Mouse (Mus musculus) cerebellum, adult 11-12 months (tissue): ENCODE measurements around the gene Boc.
A peak's percentile ranks its signal among the peaks of the same experiment; 100 is the strongest.
"Not testable (repeated sequence)": the region's sequence is repeated elsewhere in the genome, so short reads cannot be mapped to it uniquely, and the experiment has no call there.

Experiments
- DNase-seq: peaks from one replicate; pipeline ENCODE4 v3.0.0; 2022

Gene Boc

DNA sequence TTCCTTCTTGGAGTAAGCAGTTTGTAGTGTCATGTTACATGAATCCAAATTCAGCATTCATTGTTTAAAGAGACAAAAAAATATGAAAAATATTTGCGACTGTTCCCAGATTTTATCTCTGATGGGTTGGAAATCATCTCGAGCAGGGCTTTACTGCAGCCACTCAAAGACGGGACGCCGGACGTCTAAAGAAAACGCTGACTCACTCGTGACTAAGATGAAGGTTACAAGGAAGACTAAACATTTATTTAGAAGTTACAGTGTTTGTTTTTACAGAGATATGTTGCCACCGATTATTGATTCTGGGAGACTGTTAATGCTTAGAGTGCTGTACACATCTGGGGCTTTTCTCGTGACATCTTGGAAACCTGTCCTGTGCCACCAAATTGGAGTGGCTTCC is 73.9 kb downstream of the Boc start:
- DNase-seq: no peak

DNA sequence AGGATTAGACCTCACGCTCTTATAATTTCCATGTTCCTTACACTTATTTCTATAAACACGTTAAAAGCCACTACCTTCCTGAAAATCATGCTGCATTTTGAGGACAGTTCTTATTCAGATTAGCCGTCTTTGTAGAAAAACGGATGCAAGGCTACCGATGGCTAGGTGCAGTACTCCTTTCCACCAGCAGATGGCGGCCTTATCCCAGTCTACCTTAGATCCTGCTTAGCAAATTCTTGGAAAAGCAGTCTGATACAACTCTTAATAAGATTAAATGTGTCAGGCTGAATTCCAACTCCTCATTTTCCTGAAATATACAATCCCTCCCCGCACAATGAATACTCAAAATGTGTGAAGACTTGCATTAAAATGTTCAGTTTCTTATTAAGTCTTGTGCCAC is 74.6 kb downstream of the Boc start:
- peak; percentile 72 for DNase-seq

DNA sequence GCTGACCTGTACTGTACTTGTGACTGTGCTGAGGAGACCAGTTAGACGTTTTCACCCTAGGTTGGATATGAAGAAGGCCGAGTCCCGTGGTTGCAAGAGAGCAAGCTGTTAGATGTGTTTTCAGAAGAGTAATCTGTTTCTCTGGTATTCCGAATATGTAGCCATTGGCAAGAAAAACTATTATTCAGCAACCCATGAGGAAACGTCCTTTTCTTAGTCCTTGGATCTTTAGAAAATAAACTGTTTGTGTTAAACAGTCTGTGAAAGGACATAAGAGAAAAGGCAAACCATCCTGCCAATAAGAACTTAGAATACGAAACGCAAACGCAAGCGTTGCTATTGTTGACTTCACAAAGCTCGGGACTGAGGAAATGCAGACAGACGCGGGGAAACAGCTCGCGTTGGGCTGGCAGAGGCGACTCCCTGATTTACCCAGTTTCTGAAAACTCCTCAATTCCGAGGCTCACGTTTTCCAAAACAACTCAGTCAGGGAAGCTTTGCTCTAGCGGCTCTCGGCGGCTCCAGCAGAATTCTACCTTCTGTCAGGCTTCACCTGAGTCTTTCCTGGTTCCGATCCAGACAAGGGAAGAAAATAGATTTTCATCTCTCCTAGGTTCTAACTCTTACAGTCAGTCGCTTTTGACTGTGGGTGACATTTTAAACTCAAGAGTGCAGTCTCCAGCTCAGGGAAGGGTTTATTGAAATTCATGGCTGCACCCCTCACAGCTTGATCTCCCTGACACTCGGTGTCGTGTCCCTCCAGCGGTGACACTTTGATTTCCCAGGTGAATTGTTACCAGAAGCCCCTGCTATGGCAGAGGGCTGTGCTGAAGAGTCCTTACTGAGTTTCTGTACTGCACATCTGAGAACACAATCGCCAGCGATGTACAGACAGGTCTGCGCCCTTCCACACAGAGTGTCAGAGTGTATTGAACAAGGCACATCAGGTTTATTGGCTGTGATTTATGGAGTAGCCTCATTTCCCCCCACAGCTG is 76.8 kb downstream of the Boc start:
- peak; percentile 21 for DNase-seq

DNA sequence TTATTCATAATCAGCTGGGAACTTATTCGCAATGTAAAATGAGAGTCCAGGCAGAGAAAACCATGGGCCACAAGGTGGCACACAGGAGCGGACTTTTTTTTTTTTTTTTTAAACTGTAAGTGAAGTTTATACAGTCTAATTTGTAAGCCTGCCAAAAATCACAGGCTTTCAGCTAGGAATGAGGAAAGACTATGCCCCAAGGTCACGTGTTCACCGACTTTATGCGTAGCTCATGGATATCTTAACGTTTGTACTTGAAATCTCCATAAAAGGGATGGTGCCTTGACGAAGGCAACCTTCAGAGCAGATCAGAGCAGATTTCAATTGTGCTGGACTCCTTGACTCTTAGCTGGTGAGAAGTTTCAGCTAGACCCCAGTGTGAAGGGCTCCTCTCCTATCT is 78.1 kb downstream of the Boc start:
- peak; percentile 24 for DNase-seq

DNA sequence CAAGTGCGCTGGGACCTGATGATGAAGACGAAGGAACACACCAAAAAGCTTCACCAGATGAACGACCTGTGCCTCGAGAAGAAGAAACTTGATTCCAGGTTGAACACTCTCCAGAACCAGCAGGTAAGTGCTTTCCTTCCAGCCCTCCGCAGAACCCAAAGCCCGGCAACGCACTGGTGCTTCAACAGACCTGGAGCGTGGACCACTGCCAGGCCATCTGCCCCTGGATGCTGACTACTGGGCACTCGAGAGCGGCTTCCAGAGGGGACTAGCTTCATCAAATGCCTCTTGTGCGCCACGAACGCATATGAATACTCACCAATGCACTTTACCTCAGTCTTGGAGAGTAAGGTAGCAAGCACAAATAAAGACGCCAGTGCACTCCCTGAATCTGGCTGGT is 78.8 kb downstream of the Boc start:
- peak; percentile 94 for DNase-seq

DNA sequence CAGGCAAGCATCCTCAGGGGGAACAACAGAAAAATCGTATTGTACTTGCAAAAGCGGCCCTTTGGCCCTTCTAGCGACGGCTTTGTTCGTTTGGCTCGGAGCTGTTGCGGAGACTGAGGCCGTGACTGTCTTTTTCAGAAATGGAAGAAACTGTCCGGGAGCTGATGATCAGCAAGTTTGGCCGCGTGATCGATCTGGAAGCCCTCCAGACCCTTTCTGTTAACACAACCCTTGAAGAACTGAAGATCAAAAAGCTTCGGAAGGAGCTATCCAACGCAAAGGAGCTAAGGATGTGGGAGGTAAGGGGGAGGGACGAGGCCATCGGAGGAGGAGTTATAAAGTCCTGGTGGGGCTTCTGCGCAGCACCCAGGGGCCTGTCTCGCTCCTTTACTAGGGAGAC is 79.9 kb downstream of the Boc start:
- peak; percentile 37 for DNase-seq

DNA sequence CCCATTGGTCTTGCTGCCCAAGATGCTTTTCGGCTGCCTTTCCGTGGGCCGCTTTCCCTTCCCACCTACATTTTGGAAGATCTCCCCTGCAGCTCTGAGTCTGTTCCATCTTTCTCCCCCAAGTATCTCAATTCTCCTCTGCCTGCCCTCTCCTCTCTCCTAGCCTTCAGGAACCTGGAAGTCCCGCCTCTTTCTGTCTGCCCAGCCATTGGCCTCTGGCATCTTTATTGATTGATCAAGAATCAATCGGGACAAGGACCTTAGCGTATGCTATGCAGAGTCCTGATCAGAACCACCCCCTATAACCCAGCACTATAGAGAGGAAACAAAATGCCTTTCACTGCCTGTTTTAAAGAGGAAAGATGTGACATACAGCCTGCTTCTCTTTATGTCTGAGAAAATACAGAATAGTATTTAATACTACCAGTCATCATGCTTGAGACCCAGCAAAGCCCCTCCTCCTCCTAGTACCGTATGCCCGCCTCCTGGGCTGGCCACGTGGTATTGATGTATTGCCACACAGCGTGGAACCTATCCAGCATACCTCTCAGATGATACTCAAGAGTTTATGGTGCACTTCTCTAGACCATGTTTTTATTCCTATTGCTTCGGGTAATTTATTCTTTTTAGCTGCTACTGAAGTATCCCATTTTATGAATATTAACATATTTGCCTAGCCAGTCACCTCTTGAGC is 82.9 kb downstream of the Boc start:
- DNase-seq: no peak

DNA sequence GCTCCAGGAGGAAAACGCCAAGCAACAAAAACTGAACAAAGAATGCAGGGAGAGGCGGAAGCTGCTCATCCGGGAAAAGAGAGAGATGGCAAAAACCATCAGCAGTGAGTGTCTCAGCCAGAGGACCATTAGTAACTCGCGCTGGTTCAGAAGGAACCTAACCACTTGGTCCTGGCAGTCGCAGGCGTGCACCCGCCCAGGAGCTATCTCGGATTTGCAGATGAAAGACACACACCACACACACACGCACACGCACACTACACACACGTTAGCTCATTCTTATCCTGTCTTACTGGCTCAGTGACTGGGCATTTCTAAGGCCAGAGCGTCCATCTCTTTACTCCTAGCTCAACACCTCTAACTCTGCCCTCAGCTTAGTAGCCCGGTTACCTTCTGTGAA is 83.4 kb downstream of the Boc start:
- no peak for DNase-seq

DNA sequence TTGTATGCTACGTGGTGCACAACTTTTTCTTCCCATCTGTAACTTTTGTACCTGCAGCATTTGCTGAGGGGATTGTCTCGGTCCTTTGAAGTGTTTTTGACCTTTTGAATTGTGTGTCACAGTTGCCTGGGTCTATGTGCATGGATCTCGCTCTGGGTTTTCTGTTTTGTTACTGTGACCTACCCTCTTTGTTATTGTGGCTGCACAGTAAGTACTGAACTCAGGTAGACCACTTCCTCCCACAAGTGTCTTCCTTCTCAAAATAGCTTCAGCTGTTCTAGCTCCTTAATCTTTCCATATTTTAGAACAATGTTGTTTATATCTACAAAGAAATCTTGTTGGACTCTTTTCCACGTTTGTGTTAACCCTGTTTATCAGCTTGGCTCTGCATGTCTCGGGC is 97.8 kb downstream of the Boc start:
- DNase-seq: no peak

DNA sequence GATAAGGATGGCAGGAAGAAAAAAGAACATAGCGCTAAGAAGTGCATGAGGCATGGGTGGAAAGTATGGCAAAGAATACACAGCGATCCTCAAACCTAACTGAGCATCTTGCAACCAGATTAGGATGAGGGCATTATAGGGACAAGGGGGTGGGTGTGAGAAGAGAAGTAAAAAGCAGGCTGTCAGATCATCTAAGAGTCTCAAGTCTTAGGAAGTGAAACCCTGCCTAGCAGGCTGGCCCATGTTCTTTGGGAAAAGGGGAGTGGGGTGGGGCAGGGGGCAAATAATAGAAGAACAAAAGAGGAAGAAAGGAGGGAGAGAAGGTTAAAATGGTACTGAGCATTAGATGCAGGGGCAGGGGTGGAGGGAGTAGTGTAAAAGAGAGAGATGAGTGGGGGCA is 99.9 kb downstream of the Boc start:
- no peak for DNase-seq

DNA sequence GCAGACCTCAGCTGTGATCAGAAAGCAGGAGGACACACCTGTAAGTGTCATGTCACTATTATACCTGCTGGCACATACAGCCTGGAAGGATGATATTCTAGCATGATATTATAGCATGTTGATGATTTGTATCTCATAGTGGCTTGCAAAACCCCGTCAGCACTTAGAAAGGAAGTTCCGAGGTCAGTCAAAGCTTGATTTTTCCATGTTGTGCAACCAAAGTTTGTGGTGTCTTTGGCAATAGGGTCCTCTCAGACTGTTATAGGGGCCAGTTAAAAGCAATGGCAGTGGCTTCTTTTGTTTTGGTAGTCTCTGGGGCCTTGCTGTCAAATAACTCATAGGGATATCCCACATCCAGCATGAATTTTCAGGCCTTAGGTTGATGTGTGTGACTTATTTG is 100.8 kb downstream of the Boc start:
- DNase-seq: no peak

DNA sequence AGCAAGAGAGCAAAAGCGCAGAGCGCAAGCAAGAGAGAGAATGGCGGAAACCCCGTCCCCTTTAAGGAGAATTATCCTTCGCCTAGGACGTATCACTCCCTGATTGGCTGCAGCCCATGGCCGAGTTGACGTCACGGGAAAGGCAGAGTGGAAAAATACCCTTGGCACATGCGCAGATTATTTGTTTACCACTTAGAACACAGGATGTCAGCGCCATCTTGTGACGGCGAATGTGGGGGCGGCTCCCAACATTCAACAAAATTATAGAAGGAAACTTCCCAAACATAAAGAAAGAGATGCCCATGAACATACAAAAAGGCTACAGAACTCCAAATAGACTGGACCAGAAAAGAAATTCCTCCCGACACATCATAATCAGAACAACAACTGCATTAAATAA is 116.8 kb downstream of the Boc start:
- DNase-seq: not testable (repeated sequence)

DNA sequence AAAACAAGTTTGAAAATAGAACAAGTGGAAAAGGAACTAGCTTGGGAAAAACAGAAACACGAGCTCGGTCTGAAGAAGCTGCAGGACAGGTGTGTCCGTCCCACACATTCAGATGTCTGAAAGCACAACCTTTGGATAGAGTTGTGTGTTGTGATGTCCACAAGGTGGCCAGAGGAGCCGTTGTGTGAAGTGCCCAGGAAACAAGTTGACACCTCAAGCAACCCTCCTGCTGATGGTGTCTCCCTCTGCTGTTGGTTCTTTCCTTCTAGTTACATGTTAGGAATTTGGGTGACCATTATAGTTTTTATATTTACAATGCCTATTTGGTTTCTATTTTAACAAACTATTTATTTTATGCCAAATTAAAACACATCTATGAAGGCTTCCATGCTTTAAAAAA is 123.2 kb downstream of the Boc start:
- no peak for DNase-seq
